Mouse (Mus musculus): ENCODE measurements around the gene Fndc8.

DNA sequence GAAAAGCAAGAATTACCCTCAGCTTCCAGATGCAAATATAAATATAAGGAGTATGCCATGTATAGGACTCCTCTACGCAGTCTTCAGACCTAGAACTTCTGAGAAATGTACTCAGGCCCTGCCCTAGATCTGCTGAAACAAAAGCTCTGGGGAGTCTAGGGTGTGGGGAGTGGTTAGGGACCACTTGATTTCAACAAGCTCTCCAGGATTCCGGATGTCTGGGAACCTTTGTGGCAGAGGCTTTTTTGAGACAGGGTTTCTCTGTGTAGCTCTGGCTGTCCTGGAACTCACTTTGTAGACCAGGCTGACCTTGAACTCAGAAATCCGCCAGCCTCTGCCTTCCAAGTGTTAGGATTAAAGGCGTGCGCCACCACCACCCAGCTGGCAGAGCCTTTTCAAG is 13.9 kb downstream of the Fndc8 start:
- no peak for TF ChIP-seq CTCF (IDR thresholded peaks at IDR 0.05; ENCODE audit: low read depth)
- no peak for TF ChIP-seq EP300 (optimal IDR thresholded peaks at IDR 0.05)
